Mouse (Mus musculus) lung, postnatal 0 days (tissue): ENCODE measurements around the gene Cdca5.

Experiments
- CTCF ChIP-seq: IDR thresholded peaks from 2 replicates; pipeline ENCODE4 v1.5.1; 2016; ENCODE audit warnings: antibody characterized with exemption, mild to moderate bottlenecking
- EP300 ChIP-seq: IDR thresholded peaks from 2 replicates; pipeline ENCODE4 v1.6.1; 2016; ENCODE audit warnings: antibody characterized with exemption, mild to moderate bottlenecking, control low read depth

- TF ChIP-seq EP300 (no peak), CTCF (no peak)
Measured at GRCm38 (mm10) chr19:6116113-6116850, 31.5 kb downstream of the Cdca5 start.
